Mouse (Mus musculus) embryonic fibroblast, embryonic 13.5 days (primary cell): ENCODE measurements around the gene Tmem161a. TPM values are rescaled to one million over a fixed set of nuclear protein-coding genes. Genes with fewer than 3 reads are reported as not detected.

ENCODE experiments used
- H3K27ac ChIP-seq: 2 replicates; pipeline ENCODE4 v1.5.1; 2012; ENCODE audit warnings: low read length, control low read depth, inconsistent platforms; ENCODE audit not compliant: insufficient read depth
- H3K4me1 ChIP-seq: 2 replicates; pipeline ENCODE4 v1.6.1; 2011; ENCODE audit warnings: low read length; ENCODE audit not compliant: control insufficient read depth, insufficient read depth
- H3K4me3 ChIP-seq: 2 replicates; pipeline ENCODE4 v1.5.1; 2011; ENCODE audit warnings: mild to moderate bottlenecking, control low read depth, low read length; ENCODE audit not compliant: insufficient read depth
- CTCF ChIP-seq: IDR thresholded peaks from 2 replicates; pipeline ENCODE4 v1.5.1; 2011; ENCODE audit warnings: mild to moderate bottlenecking, control low read depth, low read length, moderate library complexity, borderline replicate concordance; ENCODE audit not compliant: insufficient read depth
- POLR2A ChIP-seq: IDR thresholded peaks from 2 replicates; pipeline ENCODE4 v1.6.1; 2011; ENCODE audit warnings: low read depth, mild to moderate bottlenecking, control low read depth, low read length, moderate library complexity
- polyA plus RNA-seq: library from polyadenylated mRNA; stranded (reverse); fragments of >200 nt; gene quantifications from 2 replicates; pipeline ENCODE4 v1.2.4, GENCODE M21; 2011; ENCODE audit warnings: low read depth; ENCODE audit not compliant: missing spikeins, insufficient read length

Gene Tmem161a
- polyA plus RNA-seq, 1 experiment = 84.2 TPM

GRCm38 (mm10) chr8:70181212-70181902, 9.2 kb downstream of the Tmem161a start:
- TF ChIP-seq CTCF (no peak), POLR2A (no peak)
- no peak overlapping the region for H3K4me3 ChIP-seq
- H3K27ac ChIP-seq = no peak overlapping the region

GRCm38 (mm10) chr8:70181903-70182252, 9.7 kb downstream of the Tmem161a start:
- Histone ChIP-seq H3K27ac (no peak overlapping the region), H3K4me1 (no peaks in the 10 kb centered on the region), H3K4me3 (no peak overlapping the region)
- TF ChIP-seq CTCF = no peak
- TF ChIP-seq POLR2A = no peak

More at GRCm38 (mm10) chr8:70181212-70181902, 9.2 kb downstream of the Tmem161a start:
- H3K4me1 ChIP-seq = no peaks in the 10 kb centered on the region

- Histone ChIP-seq H3K4me3 (no peak overlapping the region), H3K27ac (no peak overlapping the region), H3K4me1 (no peaks in the 10 kb centered on the region)
- no peak for TF ChIP-seq CTCF
- TF ChIP-seq POLR2A = no peak
Measured at GRCm38 (mm10) chr8:70183194-70183593, 11.0 kb downstream of the Tmem161a start.

GRCm38 (mm10) chr8:70188707-70189106, 16.6 kb downstream of the Tmem161a start:
- no peak for TF ChIP-seq POLR2A
- TF ChIP-seq CTCF = no peak
- Histone ChIP-seq H3K4me1 (no peaks in the 10 kb centered on the region), H3K4me3 (no peak overlapping the region), H3K27ac (no peak overlapping the region)

GRCm38 (mm10) chr8:70193238-70193637, 21.1 kb downstream of the Tmem161a start:
- Histone ChIP-seq H3K27ac (no peak overlapping the region), H3K4me3 (no peak overlapping the region), H3K4me1 (no peaks in the 10 kb centered on the region)
- TF ChIP-seq POLR2A (no peak), CTCF (no peak)

GRCm38 (mm10) chr8:70194191-70194590, 22.0 kb downstream of the Tmem161a start:
- Histone ChIP-seq H3K27ac (no peak overlapping the region), H3K4me3 (no peak overlapping the region), H3K4me1 (no peaks in the 10 kb centered on the region)
- no peak for TF ChIP-seq POLR2A
- TF ChIP-seq CTCF = no peak

- no peaks in the 10 kb centered on the region for H3K4me1 ChIP-seq
- H3K27ac ChIP-seq = no peak overlapping the region
- TF ChIP-seq POLR2A = no peak
- no peak for TF ChIP-seq CTCF
- H3K4me3 ChIP-seq = no peak overlapping the region
Measured at GRCm38 (mm10) chr8:70195762-70196161, 23.6 kb downstream of the Tmem161a start.

- H3K27ac ChIP-seq = no peak overlapping the region
- TF ChIP-seq POLR2A = no peak
- no peak for TF ChIP-seq CTCF
- H3K4me1 ChIP-seq = no peaks in the 10 kb centered on the region
- H3K4me3 ChIP-seq = no peak overlapping the region
Measured at GRCm38 (mm10) chr8:70197603-70198002, 25.4 kb downstream of the Tmem161a start.

GRCm38 (mm10) chr8:70200098-70200681, 28.0 kb downstream of the Tmem161a start:
- H3K4me3 ChIP-seq = no peak overlapping the region
- H3K27ac ChIP-seq = no peak overlapping the region
- no peak for TF ChIP-seq CTCF
- TF ChIP-seq POLR2A = no peak
- no peaks in the 10 kb centered on the region for H3K4me1 ChIP-seq

- no peak for TF ChIP-seq POLR2A
- H3K4me3 ChIP-seq = no peak overlapping the region
Measured at GRCm38 (mm10) chr8:70201417-70201816, 29.3 kb downstream of the Tmem161a start.

More at GRCm38 (mm10) chr8:70201417-70201816, 29.3 kb downstream of the Tmem161a start:
- Histone ChIP-seq H3K4me1 (no peaks in the 10 kb centered on the region), H3K27ac (no peak overlapping the region)
